Mouse (Mus musculus): ENCODE results near the gene Notch4. TPM values are rescaled to one million over a fixed set of nuclear protein-coding genes. Genes with fewer than 3 reads are reported as not detected.
"Not testable (repeated sequence)": the region's sequence is repeated elsewhere in the genome, so short reads cannot be mapped to it uniquely, and the experiment has no call there.

Notch4 gene
- total RNA-seq (2014; rRNA removed): 6.0 and 11.4 TPM in 2 replicates
- polyA plus RNA-seq (2015; fragmentation: Nextera tagmentation; extraction: Ambion mirVana): 5.2 and 6.1 TPM in 2 replicates

GRCm38 (mm10) chr17:34564003-34564421, at the start of gene Notch4:
TSS of gene Notch4 (plus strand) at chr17:34564268.
- Histone ChIP-seq H3K4me2 (ENCODE audit: low read depth, low read length) (peak within 1 kb of the TSS; percentile 8; the same call in 1 of the 2 replicates), H3K36me3 (ENCODE audit: insufficient read depth, low read length) (no peaks in the 10 kb centered on the region), H3K9ac (replicated peaks; ENCODE audit: low read length) (no peak within 1 kb of the TSS), H3K27me3 (ENCODE audit: insufficient read depth, low read length) (no peaks in the 10 kb centered on the region), H3K4me1 (ENCODE audit: insufficient read depth, low read length) (no peaks in the 10 kb centered on the region), H3K4me3 (ENCODE audit: low read length) (no peak within 1 kb of the TSS), H3K27ac (peak within 1 kb of the TSS; percentile 60), H3K9me3 (ENCODE audit: low read length) (no peaks in the 10 kb centered on the region)
- DNase-seq (ENCODE audit: low spot score) (no peak), ATAC-seq (no peak)
- TF ChIP-seq CTCF (IDR thresholded peaks at IDR 0.05; ENCODE audit: low read depth): no peak
- 12% methylated on average over 6 of the region's 6 CpGs for WGBS

DNA sequence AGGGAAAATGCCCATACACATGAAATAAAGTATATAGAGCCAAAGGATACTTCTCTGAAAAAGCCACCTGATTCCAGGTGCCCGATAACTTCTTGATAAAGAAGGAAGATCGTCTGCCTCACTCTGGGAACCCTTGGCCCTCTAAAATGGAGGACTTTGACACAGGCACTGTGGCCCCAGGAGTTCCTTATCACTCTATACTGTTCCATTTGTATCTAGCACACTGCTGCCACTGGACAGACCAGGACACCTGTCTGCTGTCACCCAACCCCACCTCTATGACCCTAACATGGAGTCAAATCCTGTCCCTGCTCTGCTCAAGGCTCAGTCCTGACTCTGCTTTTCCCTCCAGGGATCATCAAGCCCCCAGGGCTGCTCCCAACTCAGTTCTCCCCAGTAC, 47.6 kb upstream of the Notch4 start:
- Histone ChIP-seq H3K27ac (no peak overlapping the region), H3K9me3 (ENCODE audit: low read length) (no peaks in the 10 kb centered on the region), H3K9ac (replicated peaks; ENCODE audit: low read length) (no peak overlapping the region), H3K27me3 (ENCODE audit: insufficient read depth, low read length) (no peaks in the 10 kb centered on the region), H3K4me1 (ENCODE audit: insufficient read depth, low read length) (no peaks in the 10 kb centered on the region), H3K4me3 (ENCODE audit: low read length) (no peak overlapping the region), H3K4me2 (ENCODE audit: low read depth, low read length) (no peak overlapping the region), H3K36me3 (ENCODE audit: insufficient read depth, low read length) (no peaks in the 10 kb centered on the region)
- no peak for TF ChIP-seq CTCF (IDR thresholded peaks at IDR 0.05; ENCODE audit: low read depth)
- DNase-seq (ENCODE audit: low spot score): no peak
- WGBS: 79% methylated on average over 2 of the region's 2 CpGs
- ATAC-seq: no peak

- no peak for TF ChIP-seq CTCF (IDR thresholded peaks at IDR 0.05; ENCODE audit: low read depth)
- no peak within 1 kb of the TSS for H3K27ac ChIP-seq
- H3K27me3 ChIP-seq (ENCODE audit: insufficient read depth, low read length): no peaks in the 10 kb centered on the region
- H3K36me3 ChIP-seq (ENCODE audit: insufficient read depth, low read length): no peaks in the 10 kb centered on the region
- H3K4me2 ChIP-seq (ENCODE audit: low read depth, low read length): no peak within 1 kb of the TSS
- no peaks in the 10 kb centered on the region for H3K4me1 ChIP-seq (ENCODE audit: insufficient read depth, low read length)
- H3K4me3 ChIP-seq (ENCODE audit: low read length): no peak within 1 kb of the TSS
- H3K9me3 ChIP-seq (ENCODE audit: low read length): no peaks in the 10 kb centered on the region
- ATAC-seq (no peak), DNase-seq (ENCODE audit: low spot score) (no peak)
- H3K9ac ChIP-seq (replicated peaks; ENCODE audit: low read length): no peak within 1 kb of the TSS
- WGBS: 83% methylated on average over 4 of the region's 4 CpGs
Observed at GRCm38 (mm10) chr17:34517252-34517651, 46.8 kb upstream of the Notch4 start, which contains the start of gene Btnl6. TSS of gene Btnl6 (minus strand) at chr17:34517352.

DNA sequence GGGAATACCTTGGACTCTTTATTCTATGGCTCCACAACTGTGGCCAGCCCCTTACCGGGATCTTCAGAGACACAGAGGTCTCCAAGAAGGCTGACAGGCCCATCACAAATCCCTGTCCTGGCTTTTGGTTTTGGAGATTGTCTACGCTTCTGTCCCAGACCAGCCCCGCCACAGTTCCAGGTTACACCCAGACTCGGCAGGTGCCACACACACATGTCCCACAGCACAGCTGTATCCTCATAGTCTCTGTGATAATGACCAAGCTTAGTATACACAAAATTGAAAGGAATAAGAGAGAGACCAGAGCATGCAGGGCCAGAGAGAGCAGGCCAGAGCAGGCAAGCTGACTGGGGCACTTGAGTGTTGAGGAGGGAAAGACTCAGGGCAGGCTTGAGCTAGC, 46.3 kb upstream of the Notch4 start:
- DNase-seq (ENCODE audit: low spot score): no peak
- Histone ChIP-seq H3K4me2 (ENCODE audit: low read depth, low read length) (no peak overlapping the region), H3K4me3 (ENCODE audit: low read length) (no peak overlapping the region), H3K4me1 (ENCODE audit: insufficient read depth, low read length) (no peaks in the 10 kb centered on the region), H3K36me3 (ENCODE audit: insufficient read depth, low read length) (no peaks in the 10 kb centered on the region), H3K27me3 (ENCODE audit: insufficient read depth, low read length) (no peaks in the 10 kb centered on the region), H3K9ac (replicated peaks; ENCODE audit: low read length) (no peak overlapping the region), H3K27ac (no peak overlapping the region), H3K9me3 (ENCODE audit: low read length) (no peaks in the 10 kb centered on the region)
- no peak for ATAC-seq
- WGBS: 89% methylated on average over 4 of the region's 4 CpGs
- no peak for TF ChIP-seq CTCF (IDR thresholded peaks at IDR 0.05; ENCODE audit: low read depth)

DNA sequence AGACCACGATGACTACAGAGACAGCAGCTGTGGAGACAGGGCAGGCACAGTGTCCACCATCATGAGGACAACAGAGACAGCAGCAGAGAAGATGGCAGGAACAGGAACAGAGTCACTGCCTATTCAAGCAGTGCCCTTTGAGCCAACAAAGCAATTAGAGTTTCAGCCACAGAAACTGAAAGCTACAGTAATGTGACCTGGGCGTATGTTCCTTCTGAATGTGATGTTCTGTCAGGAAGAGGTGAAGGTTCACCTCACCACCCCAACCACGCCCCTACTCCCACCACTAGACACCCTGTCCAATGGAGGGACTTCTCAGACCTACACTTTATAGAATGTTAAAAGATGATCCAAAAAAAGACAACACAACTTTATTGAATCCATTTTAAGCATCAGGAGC, 45.5 kb upstream of the Notch4 start:
- 77% methylated on average over 3 of the region's 3 CpGs for WGBS
- not testable (repeated sequence) for H3K4me2 ChIP-seq (ENCODE audit: low read depth, low read length); H3K36me3 ChIP-seq (ENCODE audit: insufficient read depth, low read length); H3K27me3 ChIP-seq (ENCODE audit: insufficient read depth, low read length); H3K27ac ChIP-seq; H3K9me3 ChIP-seq (ENCODE audit: low read length); H3K4me3 ChIP-seq (ENCODE audit: low read length); H3K9ac ChIP-seq (replicated peaks; ENCODE audit: low read length); DNase-seq (ENCODE audit: low spot score); H3K4me1 ChIP-seq (ENCODE audit: insufficient read depth, low read length); ATAC-seq

DNA sequence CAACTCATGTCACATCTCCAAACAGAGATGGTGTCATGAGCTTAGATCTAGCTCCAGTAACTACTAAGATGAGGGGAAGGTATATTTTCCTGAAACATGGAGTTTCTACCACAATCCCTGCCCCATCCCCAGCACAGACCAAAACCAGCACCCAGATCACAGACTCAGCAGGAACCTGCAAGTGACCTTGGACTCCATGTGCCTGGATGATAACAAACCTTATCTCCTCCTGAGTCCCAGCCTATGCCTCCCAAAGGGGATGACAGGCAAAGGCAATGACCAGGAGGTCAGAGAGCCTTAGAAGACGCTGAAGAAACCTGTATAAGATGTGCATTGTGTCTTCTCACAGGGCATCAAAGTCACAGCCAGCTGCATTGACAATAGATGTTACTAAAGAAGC, 45.1 kb upstream of the Notch4 start:
- 64% methylated on average over 1 of the region's 1 CpGs for WGBS
- Histone ChIP-seq H3K4me3 (ENCODE audit: low read length) (no peak overlapping the region), H3K9me3 (ENCODE audit: low read length) (no peaks in the 10 kb centered on the region), H3K36me3 (ENCODE audit: insufficient read depth, low read length) (no peaks in the 10 kb centered on the region), H3K27ac (no peak overlapping the region), H3K27me3 (ENCODE audit: insufficient read depth, low read length) (no peaks in the 10 kb centered on the region), H3K4me1 (ENCODE audit: insufficient read depth, low read length) (no peaks in the 10 kb centered on the region), H3K9ac (replicated peaks; ENCODE audit: low read length) (no peak overlapping the region), H3K4me2 (ENCODE audit: low read depth, low read length) (no peak overlapping the region)
- ATAC-seq (no peak), DNase-seq (ENCODE audit: low spot score) (no peak)
- no peak for TF ChIP-seq CTCF (IDR thresholded peaks at IDR 0.05; ENCODE audit: low read depth)

DNA sequence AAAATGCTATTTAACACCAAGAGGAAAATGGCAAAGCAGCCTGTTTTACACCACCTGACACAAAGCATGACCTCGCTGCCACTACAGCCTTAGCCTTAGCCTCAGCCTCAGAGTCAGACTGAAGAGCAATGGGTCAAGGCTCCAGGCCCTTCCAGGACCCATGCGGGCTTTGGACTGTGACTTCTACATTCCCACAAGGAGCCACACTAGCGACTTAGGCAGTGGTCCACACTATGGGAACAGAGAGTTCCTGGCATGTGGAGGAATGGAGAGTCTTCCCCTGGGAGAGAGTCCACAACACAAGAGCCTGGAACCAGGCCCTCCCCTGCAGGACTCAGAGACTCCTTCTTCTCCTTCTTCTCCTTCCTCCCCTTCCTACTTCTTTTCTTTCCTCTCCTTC, 31.4 kb upstream of the Notch4 start:
- no peak for TF ChIP-seq CTCF (IDR thresholded peaks at IDR 0.05; ENCODE audit: low read depth)
- no peaks in the 10 kb centered on the region for H3K36me3 ChIP-seq (ENCODE audit: insufficient read depth, low read length)
- no peaks in the 10 kb centered on the region for H3K9me3 ChIP-seq (ENCODE audit: low read length)
- H3K27me3 ChIP-seq (ENCODE audit: insufficient read depth, low read length): no peaks in the 10 kb centered on the region
- no peak overlapping the region for H3K27ac ChIP-seq
- ATAC-seq (no peak), DNase-seq (ENCODE audit: low spot score) (no peak)
- WGBS: 81% methylated on average over 3 of the region's 3 CpGs
- no peaks in the 10 kb centered on the region for H3K4me1 ChIP-seq (ENCODE audit: insufficient read depth, low read length)
- no peak overlapping the region for H3K4me3 ChIP-seq (ENCODE audit: low read length)
- no peak overlapping the region for H3K4me2 ChIP-seq (ENCODE audit: low read depth, low read length)
- no peak overlapping the region for H3K9ac ChIP-seq (replicated peaks; ENCODE audit: low read length)

DNA sequence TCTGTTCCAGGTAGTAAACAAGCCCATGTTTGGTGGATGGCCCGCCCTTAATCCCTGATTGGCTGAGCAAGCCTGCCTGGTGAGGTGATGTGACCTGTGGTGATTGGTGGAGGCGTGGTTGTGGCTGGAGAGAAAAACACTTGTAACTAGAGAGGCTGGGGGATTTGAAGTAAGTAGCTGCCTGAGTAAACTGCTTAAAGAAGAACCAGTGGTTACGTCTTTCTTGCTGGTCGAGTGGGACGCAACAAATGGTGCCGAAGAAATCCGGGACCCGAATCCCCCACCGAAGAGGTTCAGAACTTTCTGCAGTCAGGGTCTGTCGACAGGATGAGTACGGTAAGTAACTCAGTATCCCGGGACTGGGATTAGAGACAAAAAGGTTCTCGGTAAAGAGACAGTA, 20.5 kb upstream of the Notch4 start:
- DNase-seq (ENCODE audit: low spot score); H3K9me3 ChIP-seq (ENCODE audit: low read length); H3K27ac ChIP-seq; ATAC-seq; H3K4me1 ChIP-seq (ENCODE audit: insufficient read depth, low read length); H3K4me2 ChIP-seq (ENCODE audit: low read depth, low read length); H3K27me3 ChIP-seq (ENCODE audit: insufficient read depth, low read length); H3K4me3 ChIP-seq (ENCODE audit: low read length); H3K9ac ChIP-seq (replicated peaks; ENCODE audit: low read length); H3K36me3 ChIP-seq (ENCODE audit: insufficient read depth, low read length): not testable (repeated sequence)
- WGBS: 96% methylated on average over 12 of the region's 13 CpGs

Data from hindbrain, postnatal 0 days (tissue).